Mouse (Mus musculus): ENCODE data around the gene Zfp618.

GRCm38 (mm10) chr4:63051940-63052661 is 86.7 kb downstream of the Zfp618 start:
- TF ChIP-seq CTCF (IDR thresholded peaks at IDR 0.05 in 2 of 3, conservative IDR thresholded peaks at IDR 0.05 in 1 of 3; ENCODE audit: control insufficient read depth in 1 of 3, insufficient read depth in 1 of 3, low read depth in 2 of 3, low read length in 3 of 3, poor library complexity in 1 of 3, severe bottlenecking in 1 of 3) = no peak
- TF ChIP-seq NELFE (IDR thresholded peaks at IDR 0.05; ENCODE audit: low read depth, low read length) = no peak
- TF ChIP-seq CHD1 (IDR thresholded peaks at IDR 0.05; ENCODE audit: low read depth, low read length) = no peak
- TF ChIP-seq JUND (IDR thresholded peaks at IDR 0.05; ENCODE audit: low read depth, low read length) = no peak
- no peak for TF ChIP-seq TAL1 (IDR thresholded peaks at IDR 0.05; ENCODE audit: low read length)
- TF ChIP-seq KAT2A (conservative IDR thresholded peaks at IDR 0.05; ENCODE audit: low read depth, low read length) = no peak
- TF ChIP-seq POLR2AphosphoS2 (IDR thresholded peaks at IDR 0.05; ENCODE audit: low read length) = no peak
- TF ChIP-seq E2F4 (IDR thresholded peaks at IDR 0.05; ENCODE audit: borderline replicate concordance, low read depth, low read length) = no peak
- TF ChIP-seq POLR2A (IDR thresholded peaks at IDR 0.05; ENCODE audit: control insufficient read depth in 1 of 2, insufficient read depth in 1 of 2, low read depth in 1 of 2, low read length in 2 of 2, poor library complexity in 1 of 2) = no peak
- no peak for TF ChIP-seq USF1 (IDR thresholded peaks at IDR 0.05; ENCODE audit: low read depth, low read length)
- TF ChIP-seq ELF1 (IDR thresholded peaks at IDR 0.05; ENCODE audit: low read depth, low read length) = no peak
- no peak for TF ChIP-seq MAX (IDR thresholded peaks at IDR 0.05; ENCODE audit: low read length)
- no peak for TF ChIP-seq EP300 (IDR thresholded peaks at IDR 0.05; ENCODE audit: low read depth in 1 of 2, low read length in 2 of 2)

Data from MEL (cell line).